Mouse (Mus musculus) liver, embryonic 14.5 days (tissue): ENCODE results near the gene Mrpl35. TPM values are rescaled to one million over a fixed set of nuclear protein-coding genes. Genes with fewer than 3 reads are reported as not detected.

ENCODE experiments used
- ATAC-seq: fragments of 200-750 bp; cut with Nextera tagmentation; 2 replicates; pipeline ENCODE4 v1.8.0; 2017; ENCODE audit warnings: moderate number of reproducible peaks, mild to moderate bottlenecking, moderate library complexity; ENCODE audit not compliant: insufficient read depth
- DNase-seq, 3 experiments: peaks; one replicate each; pipeline ENCODE4 v3.0.0-alpha.2; 2012 to 2013; ENCODE audit warnings: low read depth in 3 of 3, low spot score in 3 of 3
- H3K27ac ChIP-seq: fragments of 300-500 bp; sonication (generic); 2 replicates; pipeline ENCODE4 v1.5.1; 2014; ENCODE audit warnings: moderate library complexity, mild to moderate bottlenecking, control low read depth, inconsistent platforms
- H3K27me3 ChIP-seq: fragments of 300-500 bp; sonication (generic); 2 replicates; pipeline ENCODE4 v1.6.1; 2014; ENCODE audit warnings: mild to moderate bottlenecking, low read length, moderate library complexity; ENCODE audit not compliant: control insufficient read depth, insufficient read depth
- H3K36me3 ChIP-seq: fragments of 300-500 bp; sonication (generic); replicated peaks from 2 replicates; pipeline ENCODE4 v1.6.1; 2014; ENCODE audit warnings: low read depth; ENCODE audit not compliant: control insufficient read depth, insufficient read depth
- H3K4me1 ChIP-seq, 2 experiments: fragments of 200-500 bp in 1 of 2; fragments of 300-500 bp in 1 of 2; sonication (generic) in 1 of 2; replicated peaks; 2 replicates each; pipeline ENCODE4 v1.6.1; 2012 to 2014; ENCODE audit warnings: antibody characterized with exemption in 1 of 2, inconsistent platforms in 1 of 2, low read length in 1 of 2; ENCODE audit not compliant: control insufficient read depth in 2 of 2, insufficient read depth in 2 of 2
- H3K4me2 ChIP-seq: fragments of 300-500 bp; sonication (generic); 2 replicates; pipeline ENCODE4 v1.6.1; 2014; ENCODE audit warnings: low read depth, mild to moderate bottlenecking, control low read depth, moderate library complexity
- H3K4me3 ChIP-seq, 2 experiments: fragments of 200-500 bp in 1 of 2; fragments of 300-500 bp in 1 of 2; sonication (generic) in 1 of 2; 2 replicates each; pipeline ENCODE4 v1.5.1; 2012 to 2014; ENCODE audit warnings: low read depth in 2 of 2, low read length in 2 of 2, mild to moderate bottlenecking in 2 of 2, control low read depth in 1 of 2, inconsistent platforms in 1 of 2, moderate library complexity in 1 of 2; ENCODE audit not compliant: insufficient read depth in 1 of 2
- H3K9ac ChIP-seq: fragments of 300-500 bp; sonication (generic); replicated peaks from 2 replicates; pipeline ENCODE4 v1.6.1; 2014; ENCODE audit warnings: mild to moderate bottlenecking, control low read depth, moderate library complexity
- H3K9me3 ChIP-seq: fragments of 300-500 bp; sonication (generic); 2 replicates; pipeline ENCODE4 v1.6.1; 2016; ENCODE audit warnings: low read length, mixed read lengths; ENCODE audit not compliant: control insufficient read depth
- CTCF ChIP-seq: IDR thresholded peaks from 2 replicates; pipeline ENCODE4 v1.5.1; 2016; ENCODE audit warnings: antibody characterized with exemption, low read depth, control low read depth
- EP300 ChIP-seq: IDR thresholded peaks from 2 replicates; pipeline ENCODE4 v1.6.1; 2016; ENCODE audit warnings: antibody characterized with exemption, low read depth
- WGBS: fragments of 180-500 bp; shearing (Covaris S2); extraction: QIAGEN DNeasy Blood & Tissue Kit; methylation state at CpG from one replicate; pipeline ENCODE4 v1.1.7; 2014; ENCODE audit not compliant: insufficient replicate concordance; 5-methylcytosine and 5-hydroxymethylcytosine counted together
- polyA plus RNA-seq, 2 experiments: library from polyadenylated mRNA; depleted of rRNA in 1 of 2; stranded (reverse) in 1 of 2; unstranded in 1 of 2; fragments of >200 nt; fragmentation: Nextera tagmentation in 1 of 2; extraction: Ambion mirVana in 1 of 2; gene quantifications; 2 replicates each; pipeline versions ENCODE4 v1.2.1 to v1.2.3; 2012 to 2014

Gene Mrpl35
- polyA plus RNA-seq, 2 experiments, result 11.6 to 71.5 TPM

DNA sequence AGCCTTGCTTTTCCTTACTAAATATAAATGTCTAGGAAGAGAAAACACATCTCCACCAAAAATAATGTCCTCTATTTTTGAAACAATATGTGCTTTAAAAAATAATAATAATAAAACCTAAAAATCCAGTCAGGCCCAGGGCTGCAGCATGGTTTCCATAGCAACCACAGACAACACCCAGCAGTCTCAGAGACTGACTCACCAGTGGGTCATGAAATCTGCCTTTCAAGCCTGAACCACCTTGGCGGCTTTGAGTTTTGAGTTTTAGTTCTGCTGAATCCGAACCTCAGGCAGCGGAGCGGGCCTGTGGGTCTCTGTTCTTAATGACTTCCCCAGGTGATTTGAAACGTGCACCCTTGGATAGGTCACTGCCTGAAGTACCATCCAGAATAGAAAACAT lies 43.6 kb downstream of the Mrpl35 start:
- DNase-seq, result no peak
- Histone ChIP-seq H3K9me3 (no peaks in the 10 kb centered on the region), H3K27me3 (no peaks in the 10 kb centered on the region), H3K4me3 (no peak overlapping the region), H3K4me1 (peaks cover 0 to 4% of the 10 kb centered on the region in 2 experiments; a peak in 2 of 4 replicates), H3K9ac (no peak overlapping the region), H3K4me2 (no peak overlapping the region), H3K27ac (no peak overlapping the region), H3K36me3 (no peaks in the 10 kb centered on the region)
- ATAC-seq, result no peak
- 70% methylated on average over 5 of the region's 5 CpGs for WGBS
- TF ChIP-seq CTCF (no peak), EP300 (no peak)

DNA sequence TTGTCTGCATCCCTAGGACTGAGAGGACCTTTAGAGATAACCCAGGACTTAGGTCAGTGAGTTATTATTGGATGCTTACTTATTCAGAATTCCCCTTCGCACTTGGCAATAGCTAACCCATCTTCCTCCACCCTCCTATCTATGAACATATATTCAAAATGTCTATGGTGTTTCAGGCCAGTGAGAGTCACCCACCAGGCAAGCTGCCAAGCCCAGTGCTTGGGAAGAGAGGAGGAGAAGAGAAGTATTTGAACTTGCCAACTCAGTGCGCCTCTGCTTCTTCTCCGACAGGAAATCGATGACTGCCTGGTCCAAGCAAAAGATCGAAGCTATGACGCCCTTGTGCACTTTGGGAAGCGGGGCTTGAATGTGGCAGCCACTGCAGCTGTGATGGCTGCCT lies 46.3 kb downstream of the Mrpl35 start:
- ATAC-seq (no peak), DNase-seq (no peak)
- Histone ChIP-seq H3K36me3 (no peaks in the 10 kb centered on the region), H3K27ac (no peak overlapping the region), H3K4me3 (no peak overlapping the region), H3K9me3 (no peaks in the 10 kb centered on the region), H3K4me1 (no peaks in the 10 kb centered on the region), H3K9ac (no peak overlapping the region), H3K4me2 (no peak overlapping the region), H3K27me3 (no peaks in the 10 kb centered on the region)
- WGBS, result 76% methylated on average over 7 of the region's 7 CpGs
- TF ChIP-seq CTCF, result no peak
- no peak for TF ChIP-seq EP300

DNA sequence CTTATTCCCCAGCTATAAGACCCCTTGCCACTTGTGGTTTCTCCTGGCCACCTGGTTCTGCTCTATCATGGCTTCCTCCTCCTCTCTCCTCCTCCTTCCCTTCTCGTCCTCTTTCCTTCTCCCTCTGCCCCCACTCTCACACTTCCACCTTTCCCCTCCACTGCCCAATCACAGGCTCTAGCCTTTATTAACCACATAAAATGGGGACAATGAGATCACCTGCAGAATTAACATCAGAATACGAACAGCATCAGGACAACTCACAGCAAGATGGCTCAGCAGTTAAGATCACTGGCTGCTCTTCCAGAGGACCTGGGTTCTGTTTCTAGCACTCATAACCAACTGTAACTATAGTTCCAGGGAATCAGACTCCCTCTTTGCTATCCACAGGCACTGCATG lies 46.9 kb downstream of the Mrpl35 start:
- Histone ChIP-seq H3K4me2 (no peak overlapping the region), H3K4me3 (no peak overlapping the region), H3K9me3 (no peaks in the 10 kb centered on the region), H3K27me3 (no peaks in the 10 kb centered on the region), H3K27ac (no peak overlapping the region), H3K36me3 (no peaks in the 10 kb centered on the region), H3K4me1 (no peaks in the 10 kb centered on the region), H3K9ac (no peak overlapping the region)
- no peak for TF ChIP-seq CTCF
- TF ChIP-seq EP300, result no peak
- ATAC-seq, result no peak
- no peak for DNase-seq
- 50% methylated on average over 2 of the region's 2 CpGs for WGBS

DNA sequence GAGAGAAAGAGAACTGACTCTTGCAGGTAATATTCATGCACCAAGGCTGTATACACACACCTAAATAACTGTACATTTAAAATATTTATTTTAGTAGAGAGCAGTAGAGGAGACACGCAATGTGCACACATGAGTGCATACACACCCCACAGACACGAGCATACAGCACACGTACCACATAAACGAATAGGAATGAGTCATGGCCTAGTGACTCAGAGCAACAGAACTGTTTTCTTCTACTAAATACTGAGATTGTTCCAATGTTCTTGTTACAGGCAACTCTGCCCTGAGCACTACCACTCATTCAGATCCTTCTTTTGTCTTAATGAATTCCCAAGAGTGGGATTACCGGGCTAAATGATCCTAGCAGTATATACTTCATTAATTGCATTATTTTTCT lies 48.8 kb downstream of the Mrpl35 start:
- WGBS, result 74% methylated on average over 5 of the region's 5 CpGs
- H3K36me3 ChIP-seq, result no peaks in the 10 kb centered on the region
- no peaks in the 10 kb centered on the region for H3K27me3 ChIP-seq
- H3K4me3 ChIP-seq, result no peak overlapping the region
- H3K9ac ChIP-seq, result no peak overlapping the region
- H3K4me1 ChIP-seq, result no peaks in the 10 kb centered on the region
- no peak overlapping the region for H3K4me2 ChIP-seq
- DNase-seq (no peak), ATAC-seq (no peak)
- TF ChIP-seq CTCF (no peak), EP300 (no peak)
- H3K27ac ChIP-seq, result no peak overlapping the region
- no peaks in the 10 kb centered on the region for H3K9me3 ChIP-seq

DNA sequence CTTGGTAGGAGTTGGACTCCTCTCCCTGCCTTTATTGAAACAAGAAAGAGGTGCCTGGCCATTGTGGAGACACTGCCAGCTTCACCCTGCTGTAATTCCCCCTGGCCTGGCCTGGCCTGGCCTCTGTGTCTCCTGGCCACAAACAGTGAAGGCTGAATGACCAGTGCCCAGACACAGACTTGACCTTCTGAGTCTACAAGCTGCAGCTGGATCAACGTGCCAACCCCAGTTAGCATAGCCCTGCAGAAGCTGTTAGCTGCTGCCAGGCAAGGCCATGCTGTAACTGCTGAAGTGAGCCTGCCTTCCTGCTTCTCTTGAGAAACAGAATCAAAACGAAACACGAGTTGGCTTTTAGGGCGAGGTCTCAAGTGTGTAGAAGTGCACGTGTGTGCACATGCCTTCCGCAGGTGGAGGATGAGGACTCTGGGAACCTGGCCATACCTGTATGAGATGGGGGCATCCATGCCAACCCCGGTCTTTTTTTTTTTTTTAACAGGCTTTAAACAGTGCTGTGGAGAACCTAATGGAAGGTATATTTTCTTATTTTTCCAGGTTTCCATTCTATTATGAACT lies 54.0 kb downstream of the Mrpl35 start:
- no peak overlapping the region for H3K4me3 ChIP-seq
- ATAC-seq, result no peak

More for the DNA sequence above, 54.0 kb downstream of the Mrpl35 start:
- Histone ChIP-seq H3K9me3 (no peaks in the 10 kb centered on the region), H3K27me3 (no peaks in the 10 kb centered on the region), H3K4me1 (no peaks in the 10 kb centered on the region), H3K4me2 (no peak overlapping the region), H3K27ac (no peak overlapping the region), H3K9ac (no peak overlapping the region), H3K36me3 (no peaks in the 10 kb centered on the region)
- WGBS, result 69% methylated on average over 7 of the region's 7 CpGs
- TF ChIP-seq CTCF (no peak), EP300 (no peak)
- DNase-seq, result no peak
